Mouse (Mus musculus) urinary bladder, postnatal 10 days (tissue): ENCODE results near the gene Vmn2r105.

Experiments used
- DNase-seq: peaks from one replicate; pipeline ENCODE4 v3.0.0; 2022; ENCODE audit warnings: low spot score

Vmn2r105 gene

DNA sequence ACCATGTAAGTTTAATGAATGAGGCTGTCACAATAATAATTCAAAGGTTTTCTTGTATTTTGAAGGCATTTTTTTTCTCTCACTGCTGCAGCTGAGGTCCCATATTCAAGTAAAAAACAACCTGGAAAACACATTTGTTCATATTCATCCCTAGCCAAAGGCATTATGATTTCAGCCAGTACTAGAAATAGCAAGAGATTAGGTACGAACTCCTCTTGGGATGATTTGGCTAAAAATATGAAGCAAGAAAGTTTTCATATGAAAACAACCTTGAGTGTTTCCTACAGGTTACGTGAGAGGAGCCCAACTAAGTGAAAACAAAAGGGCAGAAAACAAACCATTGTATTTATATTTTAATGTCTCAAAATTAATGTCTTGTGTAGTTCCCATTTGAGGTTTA, at the start of gene Vmn2r105:
Gene Vmn2r105 (minus strand): TSS at position 101 of the 400 bp plus-strand sequence.
- DNase-seq, result no peak

- DNase-seq, result no peak
These were observed 20.7 kb upstream of the Vmn2r105 start for GRCm38 (mm10) chr17:20255522-20255921.

GRCm38 (mm10) chr17:20182997-20183396, 51.9 kb downstream of the Vmn2r105 start, which contains the start of gene Fpr-rs6:
TSS of gene Fpr-rs6 (minus strand) at chr17:20183097.
- no peak for DNase-seq
